Mouse (Mus musculus): ENCODE measurements around the gene Tcf23. TPM values are rescaled to one million over a fixed set of nuclear protein-coding genes. Genes with fewer than 3 reads are reported as not detected.

The Tcf23 gene
- total and polyA plus RNA-seq, 3 experiments = not detected

GRCm38 (mm10) chr5:30943004-30943403 is 25.5 kb upstream of the Tcf23 start:
- Histone ChIP-seq H3K9ac (ENCODE audit: insufficient read depth, low read depth) (no peak overlapping the region), H3K4me1 (ENCODE audit: control insufficient read depth in 1 of 2, insufficient read depth in 2 of 2) (no peaks in the 10 kb centered on the region), H3K27me3 (replicated peaks) (peaks cover 6% of the 10 kb centered on the region), H3K4me3 (replicated peaks in 1 of 3; ENCODE audit: low read depth in 2 of 3, low read length in 2 of 3, poor library complexity in 1 of 3) (no peak overlapping the region), H3K79me2 (replicated peaks; ENCODE audit: control insufficient read depth, extremely low read depth, insufficient read depth, poor library complexity, severe bottlenecking) (no peaks in the 10 kb centered on the region), H3K36me3 (replicated peaks in 1 of 2; ENCODE audit: control insufficient read depth in 1 of 2, insufficient read depth in 1 of 2, low read length in 1 of 2) (no peaks in the 10 kb centered on the region), H3K27ac (ENCODE audit: insufficient read depth, low read depth) (no peak overlapping the region), H3K9me3 (replicated peaks; ENCODE audit: low read length) (no peaks in the 10 kb centered on the region), H3K4me2 (ENCODE audit: insufficient read depth, low read depth, poor library complexity, severe bottlenecking) (no peak overlapping the region)
- TF ChIP-seq ETS1 (conservative IDR thresholded peaks at IDR 0.05; ENCODE audit: low read depth, low read length) (no peak), CHD1 (IDR thresholded peaks at IDR 0.05; ENCODE audit: low read depth, low read length) (no peak), E2F4 (IDR thresholded peaks at IDR 0.05; ENCODE audit: insufficient replicate concordance, low read depth, low read length) (no peak), RAD21 (IDR thresholded peaks at IDR 0.05; ENCODE audit: low read depth, low read length) (peak; percentile 54), CTCF (conservative IDR thresholded peaks at IDR 0.05 in 1 of 2, IDR thresholded peaks at IDR 0.05 in 1 of 2; ENCODE audit: low read depth in 2 of 2, low read length in 2 of 2) (peak; percentile 22 to 69; a peak in 3 of 4 replicates), JUND (conservative IDR thresholded peaks at IDR 0.05; ENCODE audit: low read depth, low read length) (no peak), MEF2A (IDR thresholded peaks at IDR 0.05; ENCODE audit: borderline replicate concordance, low read depth, low read length) (no peak), EP300 (IDR thresholded peaks at IDR 0.05; ENCODE audit: low read length) (no peak), NRF1 (IDR thresholded peaks at IDR 0.05; ENCODE audit: low read depth, low read length) (no peak), USF1 (IDR thresholded peaks at IDR 0.05; ENCODE audit: low read depth, low read length) (no peak), IRF4 (IDR thresholded peaks at IDR 0.05; ENCODE audit: low read depth, low read length) (no peak), CHD2 (IDR thresholded peaks at IDR 0.05; ENCODE audit: low read length) (no peak), JUN (IDR thresholded peaks at IDR 0.05; ENCODE audit: insufficient read depth, low read depth, low read length) (no peak), ZNF384 (IDR thresholded peaks at IDR 0.05; ENCODE audit: low read depth, low read length) (no peak), TBP (conservative IDR thresholded peaks at IDR 0.05; ENCODE audit: low read depth, low read length) (no peak), USF2 (conservative IDR thresholded peaks at IDR 0.05; ENCODE audit: low read depth, low read length) (no peak), MAX (IDR thresholded peaks at IDR 0.05; ENCODE audit: low read length) (no peak), SMC3 (IDR thresholded peaks at IDR 0.05; ENCODE audit: low read depth, low read length) (peak; percentile 69), GABPA (IDR thresholded peaks at IDR 0.05; ENCODE audit: insufficient replicate concordance, low read depth, low read length) (no peak), SIN3A (IDR thresholded peaks at IDR 0.05; ENCODE audit: low read length) (no peak), PAX5 (IDR thresholded peaks at IDR 0.05; ENCODE audit: low read length) (no peak), ZKSCAN1 (IDR thresholded peaks at IDR 0.05; ENCODE audit: borderline replicate concordance, low read depth, low read length) (no peak), BHLHE40 (IDR thresholded peaks at IDR 0.05; ENCODE audit: low read depth, low read length) (no peak), MYC (IDR thresholded peaks at IDR 0.05; ENCODE audit: low read depth, low read length) (no peak), NELFE (IDR thresholded peaks at IDR 0.05; ENCODE audit: low read depth, low read length) (no peak)
- no peak for DNase-seq (ENCODE audit: extremely low read depth)
- dilution Hi-C loops (cut with MboI; ENCODE audit: extremely low pct_ligation_motif_present, extremely low pct_unique_long_range_greater_than_20kb, low sequenced_read_pairs) (no loop called here), in situ Hi-C loops (cut with MboI; ENCODE audit: low pct_ligation_motif_present, low pct_unique_long_range_greater_than_20kb, low sequenced_read_pairs) (no loop called here)
